Mouse (Mus musculus) liver, embryonic 13.5 days (tissue): ENCODE results near the gene Olfr1555-ps1. TPM values are rescaled to one million over a fixed set of nuclear protein-coding genes. Genes with fewer than 3 reads are reported as not detected.
"Not testable (repeated sequence)": the region's sequence is repeated elsewhere in the genome, so short reads cannot be mapped to it uniquely, and the experiment has no call there.

Source experiments
- ATAC-seq: fragments of 200-750 bp; cut with Nextera tagmentation; 2 replicates; pipeline ENCODE4 v1.8.0; 2017; ENCODE audit warnings: low read depth, mild to moderate bottlenecking, moderate number of reproducible peaks, moderate library complexity
- DNase-seq: peaks from one replicate; pipeline ENCODE4 v3.0.0; 2022
- H3K27ac ChIP-seq: fragments of 300-500 bp; sonication (generic); 2 replicates; pipeline ENCODE4 v1.5.1; 2015; ENCODE audit warnings: moderate library complexity, mild to moderate bottlenecking, inconsistent platforms
- H3K27me3 ChIP-seq: fragments of 300-500 bp; sonication (generic); 2 replicates; pipeline ENCODE4 v1.6.1; 2015; ENCODE audit warnings: mild to moderate bottlenecking, inconsistent platforms
- H3K36me3 ChIP-seq: fragments of 300-500 bp; sonication (generic); 2 replicates; pipeline ENCODE4 v1.6.1; 2015; ENCODE audit warnings: mild to moderate bottlenecking, inconsistent platforms
- H3K4me1 ChIP-seq: fragments of 300-500 bp; sonication (generic); replicated peaks from 2 replicates; pipeline ENCODE4 v1.6.1; 2015; ENCODE audit warnings: inconsistent platforms
- H3K4me2 ChIP-seq: fragments of 300-500 bp; sonication (generic); 2 replicates; pipeline ENCODE4 v1.6.1; 2015; ENCODE audit warnings: inconsistent platforms, mild to moderate bottlenecking, moderate library complexity
- H3K4me3 ChIP-seq: fragments of 300-500 bp; sonication (generic); replicated peaks from 2 replicates; pipeline ENCODE4 v1.5.1; 2015; ENCODE audit warnings: mild to moderate bottlenecking, inconsistent platforms
- H3K9ac ChIP-seq: fragments of 300-500 bp; sonication (generic); 2 replicates; pipeline ENCODE4 v1.6.1; 2015; ENCODE audit warnings: mild to moderate bottlenecking, inconsistent platforms
- H3K9me3 ChIP-seq: fragments of 300-500 bp; sonication (generic); replicated peaks from 2 replicates; pipeline ENCODE4 v1.6.1; 2016; ENCODE audit warnings: inconsistent platforms
- WGBS: fragments of 180-500 bp; shearing (Covaris S2); methylation state at CpG from one replicate; pipeline ENCODE4 v1.1.7; 2015; ENCODE audit not compliant: insufficient replicate concordance; 5-methylcytosine and 5-hydroxymethylcytosine counted together
- polyA plus RNA-seq: library from polyadenylated mRNA; unstranded; fragments of >200 nt; fragmentation: Nextera tagmentation; extraction: Ambion mirVana; gene quantifications from 2 replicates; pipeline ENCODE4 v1.2.1, GENCODE M21; 2015

Olfr1555-ps1 gene
- polyA plus RNA-seq: not detected in 2 replicates

- not testable (repeated sequence) for H3K9me3 ChIP-seq
Measured at GRCm38 (mm10) chr19:12170062-12170599, at the start of gene Olfr1555-ps1. TSS of gene Olfr1555-ps1 (minus strand) at chr19:12170112.

GRCm38 (mm10) chr19:12200334-12200733, 30.4 kb upstream of the Olfr1555-ps1 start, which contains the start of gene Olfr1431:
TSS of gene Olfr1431 (plus strand) at chr19:12200634.
- H3K9me3 ChIP-seq: no peaks in the 10 kb centered on the region
- no peak within 1 kb of the TSS for H3K27ac ChIP-seq
- 42% methylated on average over 1 of the region's 1 CpGs for WGBS
- H3K36me3 ChIP-seq: no peaks in the 10 kb centered on the region
- DNase-seq: no peak
- H3K9ac ChIP-seq: no peak within 1 kb of the TSS
- H3K27me3 ChIP-seq: no peaks in the 10 kb centered on the region
- H3K4me3 ChIP-seq: no peak within 1 kb of the TSS
- ATAC-seq: no peak
- no peak within 1 kb of the TSS for H3K4me2 ChIP-seq
- no peaks in the 10 kb centered on the region for H3K4me1 ChIP-seq

More at GRCm38 (mm10) chr19:12170062-12170599, at the start of gene Olfr1555-ps1:
- not testable (repeated sequence) for H3K4me2 ChIP-seq, H3K4me3 ChIP-seq, H3K36me3 ChIP-seq, H3K27ac ChIP-seq, H3K9ac ChIP-seq, H3K4me1 ChIP-seq, ATAC-seq, H3K27me3 ChIP-seq, DNase-seq
- 30% methylated on average over 1 of the region's 1 CpGs for WGBS

GRCm38 (mm10) chr19:12199076-12199475, 29.2 kb upstream of the Olfr1555-ps1 start:
- H3K4me3 ChIP-seq, H3K9ac ChIP-seq, H3K27ac ChIP-seq, H3K4me1 ChIP-seq, H3K27me3 ChIP-seq, DNase-seq, H3K4me2 ChIP-seq, H3K36me3 ChIP-seq, ATAC-seq, H3K9me3 ChIP-seq: not testable (repeated sequence)
- 76% methylated on average over 4 of the region's 4 CpGs for WGBS

GRCm38 (mm10) chr19:12175431-12175830, 5.5 kb upstream of the Olfr1555-ps1 start:
- H3K4me2 ChIP-seq, H3K4me3 ChIP-seq, H3K9ac ChIP-seq, H3K27me3 ChIP-seq, H3K4me1 ChIP-seq, DNase-seq, H3K9me3 ChIP-seq, H3K36me3 ChIP-seq, H3K27ac ChIP-seq, ATAC-seq: not testable (repeated sequence)
- WGBS: 54% methylated on average over 5 of the region's 5 CpGs

GRCm38 (mm10) chr19:12145452-12145851, 24.5 kb downstream of the Olfr1555-ps1 start:
- H3K36me3 ChIP-seq: no peaks in the 10 kb centered on the region
- H3K27me3 ChIP-seq: no peaks in the 10 kb centered on the region
- DNase-seq: no peak
- no peak overlapping the region for H3K9ac ChIP-seq
- no peak for ATAC-seq
- no peak overlapping the region for H3K27ac ChIP-seq
- WGBS: 66% methylated on average over 3 of the region's 3 CpGs
- no peaks in the 10 kb centered on the region for H3K9me3 ChIP-seq
- H3K4me3 ChIP-seq: no peak overlapping the region
- H3K4me1 ChIP-seq: no peaks in the 10 kb centered on the region
- H3K4me2 ChIP-seq: no peak overlapping the region

- WGBS: 84% methylated on average over 1 of the region's 1 CpGs
- H3K4me2 ChIP-seq: no peak overlapping the region
- H3K4me1 ChIP-seq: no peaks in the 10 kb centered on the region
- no peaks in the 10 kb centered on the region for H3K27me3 ChIP-seq
- DNase-seq (no peak), ATAC-seq (no peak)
- H3K27ac ChIP-seq: no peak overlapping the region
- H3K9me3 ChIP-seq: no peaks in the 10 kb centered on the region
- H3K4me3 ChIP-seq: no peak overlapping the region
- no peak overlapping the region for H3K9ac ChIP-seq
- no peaks in the 10 kb centered on the region for H3K36me3 ChIP-seq
Measured at GRCm38 (mm10) chr19:12143356-12143755, 26.6 kb downstream of the Olfr1555-ps1 start.

GRCm38 (mm10) chr19:12134289-12134688, 35.6 kb downstream of the Olfr1555-ps1 start:
- ATAC-seq: no peak
- DNase-seq: no peak
- WGBS: 26% methylated on average over 2 of the region's 2 CpGs
- Histone ChIP-seq H3K27ac (no peak overlapping the region), H3K9me3 (no peaks in the 10 kb centered on the region), H3K9ac (no peak overlapping the region), H3K4me2 (no peak overlapping the region), H3K36me3 (no peaks in the 10 kb centered on the region), H3K4me1 (no peaks in the 10 kb centered on the region), H3K4me3 (no peak overlapping the region), H3K27me3 (no peaks in the 10 kb centered on the region)

GRCm38 (mm10) chr19:12123103-12123502, 46.8 kb downstream of the Olfr1555-ps1 start, which contains the start of gene Olfr76:
TSS of gene Olfr76 (minus strand) at chr19:12123203.
- DNase-seq (no peak), ATAC-seq (no peak)
- H3K4me1 ChIP-seq: no peaks in the 10 kb centered on the region
- no peaks in the 10 kb centered on the region for H3K9me3 ChIP-seq
- no peak within 1 kb of the TSS for H3K4me2 ChIP-seq
- H3K27me3 ChIP-seq: no peaks in the 10 kb centered on the region
- no peak within 1 kb of the TSS for H3K4me3 ChIP-seq
- no peak within 1 kb of the TSS for H3K27ac ChIP-seq
- H3K9ac ChIP-seq: no peak within 1 kb of the TSS
- no peaks in the 10 kb centered on the region for H3K36me3 ChIP-seq
- WGBS: 55% methylated on average over 3 of the region's 3 CpGs

- 75% methylated on average over 3 of the region's 3 CpGs for WGBS
- Histone ChIP-seq H3K4me1 (no peaks in the 10 kb centered on the region), H3K27me3 (no peaks in the 10 kb centered on the region), H3K27ac (no peak overlapping the region), H3K4me3 (no peak overlapping the region), H3K36me3 (no peaks in the 10 kb centered on the region), H3K4me2 (no peak overlapping the region), H3K9ac (no peak overlapping the region), H3K9me3 (no peaks in the 10 kb centered on the region)
- DNase-seq (no peak), ATAC-seq (no peak)
Measured at GRCm38 (mm10) chr19:12116464-12116863, 53.4 kb downstream of the Olfr1555-ps1 start.

- Histone ChIP-seq H3K36me3 (no peaks in the 10 kb centered on the region), H3K27ac (no peak within 1 kb of the TSS), H3K9ac (no peak within 1 kb of the TSS), H3K4me1 (no peaks in the 10 kb centered on the region), H3K27me3 (no peaks in the 10 kb centered on the region), H3K9me3 (no peaks in the 10 kb centered on the region), H3K4me3 (no peak within 1 kb of the TSS), H3K4me2 (no peak within 1 kb of the TSS)
- 45% methylated on average over 1 of the region's 1 CpGs for WGBS
- no peak for DNase-seq
- ATAC-seq: no peak
Measured at GRCm38 (mm10) chr19:12115797-12116196, 54.1 kb downstream of the Olfr1555-ps1 start, which contains the start of gene Olfr1428. TSS of gene Olfr1428 (minus strand) at chr19:12115897.
